Comparison of ENCODE assay signal across 9 mouse cellular contexts in genomic region chr5:63949195-63949594, GRCm38 (mm10). TPM values are rescaled to one million over a fixed set of nuclear protein-coding genes. Genes with fewer than 3 reads are reported as not detected.
DNase-seq lines count a peak whose midpoint lies in the region; ATAC-seq and TF ChIP-seq lines count a peak whose summit lies in the region.
"Had no signal": no experiment of that assay in that cellular context is flagged by ENCODE, and none has a peak within 500 bp of the region (broad histone marks: within the 10 kb centered on the region; RNA-seq: fewer than 3 reads in every experiment).

No protein-coding gene starts in this region.

- 30% methylated on average over 3 of the region's 3 CpGs for WGBS in liver, embryonic 16.5 days (ENCODE audit: insufficient replicate concordance)
- 49% methylated on average over 3 of the region's 3 CpGs for WGBS in liver, embryonic 11.5 days
- 33% methylated on average over 3 of the region's 3 CpGs for WGBS in intestine, embryonic 16.5 days
- WGBS in liver, postnatal 0 days (ENCODE audit: insufficient replicate concordance) = 8% methylated on average over 3 of the region's 3 CpGs
- WGBS in stomach, embryonic 16.5 days = 24% methylated on average over 3 of the region's 3 CpGs

- no peak for TF ChIP-seq EP300 in liver, postnatal 0 days (IDR thresholded peaks at IDR 0.05; ENCODE audit: low read depth)

- peaks cover 10% of the 10 kb centered on the region for H3K4me1 ChIP-seq in liver, embryonic 16.5 days (ENCODE audit: control insufficient read depth, low read depth, low read length)
- H3K4me1 ChIP-seq in liver, embryonic 11.5 days (replicated peaks; ENCODE audit: control insufficient read depth, insufficient read depth, low read length) = peaks cover 4% of the 10 kb centered on the region; the same call in 1 of the 2 replicates
- H3K4me1 ChIP-seq in intestine, embryonic 16.5 days (ENCODE audit: control insufficient read depth, insufficient read depth, low read length) = peaks cover 9% of the 10 kb centered on the region
- H3K4me1 ChIP-seq in liver, postnatal 0 days (ENCODE audit: insufficient read depth) = peaks cover 30% of the 10 kb centered on the region
- H3K4me1 ChIP-seq in stomach, embryonic 16.5 days (ENCODE audit: control insufficient read depth, insufficient read depth, low read length) = peaks cover 21% of the 10 kb centered on the region

- H3K36me3 ChIP-seq in liver, embryonic 16.5 days (ENCODE audit: control insufficient read depth, insufficient read depth) = no peaks in the 10 kb centered on the region
- no peaks in the 10 kb centered on the region for H3K36me3 ChIP-seq in liver, embryonic 11.5 days (ENCODE audit: control insufficient read depth, insufficient read depth, low read length)
- H3K36me3 ChIP-seq in intestine, embryonic 16.5 days (ENCODE audit: control insufficient read depth, insufficient read depth, low read length) = no peaks in the 10 kb centered on the region
- no peaks in the 10 kb centered on the region for H3K36me3 ChIP-seq in liver, postnatal 0 days (replicated peaks; ENCODE audit: insufficient read depth, low read length)
- no peaks in the 10 kb centered on the region for H3K36me3 ChIP-seq in stomach, embryonic 16.5 days (ENCODE audit: control insufficient read depth, insufficient read depth, low read length)
- H3K36me3 ChIP-seq: limb, embryonic 15.5 days had no signal

- no peak for DNase-seq in liver, embryonic 11.5 days (ENCODE audit: low spot score)
- peak; percentile 46 for DNase-seq in liver, postnatal 0 days
- DNase-seq in ovary, adult 18-20 months (ENCODE audit: low spot score) = no peak
- no peak for DNase-seq in spleen, adult 18-20 months
- DNase-seq: adrenal gland, postnatal 25 days had no signal

- peak; percentile 33; the same call in 1 of the 2 replicates for ATAC-seq in liver, embryonic 16.5 days (ENCODE audit: low read depth)
- no peak for ATAC-seq in liver, embryonic 11.5 days (replicated peaks; ENCODE audit: low FRiP score)
- peak; percentile 51; the same call in 1 of the 2 replicates for ATAC-seq in intestine, embryonic 16.5 days
- peak; percentile 46 for ATAC-seq in liver, postnatal 0 days
- peak; percentile 26 for ATAC-seq in stomach, embryonic 16.5 days (ENCODE audit: insufficient read depth, low FRiP score)

- H3K9ac ChIP-seq in liver, embryonic 16.5 days (ENCODE audit: low read depth, low read length) = no peak overlapping the region
- no peak overlapping the region for H3K9ac ChIP-seq in liver, embryonic 11.5 days (ENCODE audit: low read depth, low read length)
- no peak overlapping the region for H3K9ac ChIP-seq in intestine, embryonic 16.5 days (ENCODE audit: low read depth, low read length)
- no peak overlapping the region for H3K9ac ChIP-seq in liver, postnatal 0 days (replicated peaks)
- no peak overlapping the region for H3K9ac ChIP-seq in stomach, embryonic 16.5 days (ENCODE audit: low read length)
- H3K9ac ChIP-seq: limb, embryonic 15.5 days had no signal

- H3K4me3 ChIP-seq in liver, embryonic 16.5 days (ENCODE audit: low read depth, low read length) = no peak overlapping the region
- H3K4me3 ChIP-seq in liver, embryonic 11.5 days (ENCODE audit: low read depth, low read length) = no peak overlapping the region
- H3K4me3 ChIP-seq in intestine, embryonic 16.5 days (ENCODE audit: low read length) = no peak overlapping the region
- H3K4me3 ChIP-seq in liver, postnatal 0 days (ENCODE audit: low read depth, low read length) = no peak overlapping the region
- H3K4me3 ChIP-seq in stomach, embryonic 16.5 days (replicated peaks; ENCODE audit: low read length) = no peak overlapping the region
- H3K4me3 ChIP-seq: limb, embryonic 15.5 days had no signal

- no peaks in the 10 kb centered on the region for H3K9me3 ChIP-seq in liver, embryonic 16.5 days (replicated peaks; ENCODE audit: control insufficient read depth, low read length)
- H3K9me3 ChIP-seq in liver, embryonic 11.5 days (ENCODE audit: control insufficient read depth, low read length) = no peaks in the 10 kb centered on the region
- H3K9me3 ChIP-seq in intestine, embryonic 16.5 days (ENCODE audit: control insufficient read depth, low read length) = no peaks in the 10 kb centered on the region
- H3K9me3 ChIP-seq in liver, postnatal 0 days (ENCODE audit: low read length) = no peaks in the 10 kb centered on the region
- H3K9me3 ChIP-seq in stomach, embryonic 16.5 days (replicated peaks; ENCODE audit: control insufficient read depth, low read length) = no peaks in the 10 kb centered on the region
- H3K9me3 ChIP-seq: limb, embryonic 15.5 days had no signal

- no peak for TF ChIP-seq CTCF in liver, postnatal 0 days (IDR thresholded peaks at IDR 0.05; ENCODE audit: low read depth)

- no peak overlapping the region for H3K4me2 ChIP-seq in liver, embryonic 16.5 days (ENCODE audit: low read depth, low read length)
- H3K4me2 ChIP-seq in liver, embryonic 11.5 days = no peak overlapping the region
- no peak overlapping the region for H3K4me2 ChIP-seq in intestine, embryonic 16.5 days (ENCODE audit: low read depth, low read length)
- H3K4me2 ChIP-seq in liver, postnatal 0 days (ENCODE audit: low read depth, low read length) = no peak overlapping the region
- no peak overlapping the region for H3K4me2 ChIP-seq in stomach, embryonic 16.5 days (ENCODE audit: low read depth, low read length)
- H3K4me2 ChIP-seq: limb, embryonic 15.5 days had no signal

- peak overlapping the region; percentile 44 for H3K27ac ChIP-seq in liver, embryonic 16.5 days (ENCODE audit: low read length)
- no peak overlapping the region for H3K27ac ChIP-seq in liver, embryonic 11.5 days (ENCODE audit: low read depth, low read length)
- H3K27ac ChIP-seq in intestine, embryonic 16.5 days (ENCODE audit: low read length) = no peak overlapping the region
- H3K27ac ChIP-seq in liver, postnatal 0 days (ENCODE audit: low read depth) = peak overlapping the region; percentile 70
- peak overlapping the region; percentile 69 for H3K27ac ChIP-seq in stomach, embryonic 16.5 days (ENCODE audit: low read length)
- H3K27ac ChIP-seq: limb, embryonic 15.5 days had no signal

- no peaks in the 10 kb centered on the region for H3K27me3 ChIP-seq in liver, embryonic 16.5 days (ENCODE audit: control insufficient read depth, insufficient read depth, low read depth, low read length)
- H3K27me3 ChIP-seq in liver, embryonic 11.5 days (replicated peaks; ENCODE audit: control insufficient read depth, insufficient read depth, low read length) = no peaks in the 10 kb centered on the region
- H3K27me3 ChIP-seq in intestine, embryonic 16.5 days (replicated peaks; ENCODE audit: control insufficient read depth, insufficient read depth, low read length) = no peaks in the 10 kb centered on the region
- H3K27me3 ChIP-seq in liver, postnatal 0 days (ENCODE audit: insufficient read depth, low read length) = no peaks in the 10 kb centered on the region
- no peaks in the 10 kb centered on the region for H3K27me3 ChIP-seq in stomach, embryonic 16.5 days (ENCODE audit: control insufficient read depth, insufficient read depth, low read length)
- H3K27me3 ChIP-seq: limb, embryonic 15.5 days had no signal

RNA-seq across cellular contexts. Expression of gene Rell1, which starts 19.5 kb away (rescaled TPM):
- polyA plus RNA-seq in liver, embryonic 16.5 days (2015; fragmentation: Nextera tagmentation; extraction: Ambion mirVana) = 8.9 and 9.1 TPM in 2 replicates
- 9.0 and 11.0 TPM in 2 replicates for polyA plus RNA-seq in liver, embryonic 11.5 days (2014; fragmentation: Nextera tagmentation; extraction: Ambion mirVana)
- 14.7 and 16.4 TPM in 2 replicates for polyA plus RNA-seq in intestine, embryonic 16.5 days (2015; fragmentation: Nextera tagmentation; extraction: Ambion mirVana)
- polyA plus RNA-seq in liver, postnatal 0 days (2015; fragmentation: Nextera tagmentation; extraction: Ambion mirVana) = 10.4 and 10.6 TPM in 2 replicates
- 23.0 and 23.1 TPM in 2 replicates for polyA plus RNA-seq in stomach, embryonic 16.5 days (2015; fragmentation: Nextera tagmentation; extraction: Ambion mirVana)

Comparison
In these comparisons a context has a peak if more than half of its experiments do, and no peak if none do; other contexts are left out.
1. H3K27ac ChIP-seq: peak in liver, embryonic 16.5 days (single experiment), liver, postnatal 0 days (single experiment) and stomach, embryonic 16.5 days (single experiment); none in liver, embryonic 11.5 days (single experiment) and intestine, embryonic 16.5 days (single experiment).